Mouse (Mus musculus): ENCODE results near the gene Scgb2b12. TPM values are rescaled to one million over a fixed set of nuclear protein-coding genes. Genes with fewer than 3 reads are reported as not detected.

Gene Scgb2b12
- not detected for total RNA-seq (2023)

DNA sequence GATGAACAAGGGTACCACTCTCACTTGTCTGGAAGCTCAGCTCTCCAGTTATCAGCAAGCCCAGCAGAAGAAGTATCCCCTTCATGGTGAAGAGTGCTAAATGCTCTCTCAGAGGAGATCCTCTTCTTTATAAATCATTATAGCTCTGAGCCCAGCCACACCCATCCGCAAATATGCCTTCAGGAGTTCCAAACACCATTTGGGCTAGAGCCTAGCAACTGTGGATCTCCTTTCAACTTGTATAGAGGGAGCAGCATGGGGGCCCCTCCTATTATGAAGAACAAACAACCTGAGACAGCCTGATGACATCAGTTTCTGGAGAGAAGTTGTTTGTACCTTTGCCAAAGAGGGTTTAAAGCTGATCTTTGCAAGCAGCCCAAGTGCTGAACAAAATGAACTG, at the start of gene Scgb2b12:
TSS of gene Scgb2b12 (minus strand) at position 101 of the 400 bp plus-strand sequence.

DNA sequence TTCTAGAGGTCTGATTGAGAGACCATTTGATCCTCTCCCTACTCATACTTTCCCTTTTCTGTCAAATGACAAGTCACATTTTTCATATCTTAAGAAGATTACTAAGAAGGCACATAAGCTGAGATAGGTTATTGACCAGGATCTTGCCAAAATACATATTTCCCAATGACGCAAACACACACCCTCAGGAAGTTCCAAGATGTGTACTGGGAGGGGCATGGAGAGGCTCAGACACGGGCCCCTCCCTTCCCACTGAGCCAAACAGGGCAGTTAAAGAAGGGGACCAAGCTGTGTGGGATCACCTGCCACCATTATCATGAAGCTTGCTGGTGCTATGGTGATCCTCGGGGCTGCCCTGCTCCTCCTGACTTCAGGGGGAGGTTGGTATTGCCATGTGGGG, 6.8 kb upstream of the Scgb2b12 start, which contains the start of gene Scgb1b12:
TSS of gene Scgb1b12 (plus strand) at position 301 of the 400 bp plus-strand sequence.

Other genes starting within 250 kb of the Scgb2b12 start
- gene Scgb1b10, start 226.4 kb downstream of the Scgb2b12 start, total RNA-seq (2023): not detected
- gene Scgb2b11, start 116.1 kb downstream of the Scgb2b12 start, total RNA-seq (2023): not detected
- not detected for gene Scgb1b11, start 104.4 kb downstream of the Scgb2b12 start, total RNA-seq (2023)
- gene Scgb1b12, start 6.9 kb upstream of the Scgb2b12 start, total RNA-seq (2023): not detected
- gene Scgb1b29, start 114.3 kb upstream of the Scgb2b12 start, total RNA-seq (2023): not detected